Mouse (Mus musculus): ENCODE results near the gene Cfap45. TPM values are rescaled to one million over a fixed set of nuclear protein-coding genes. Genes with fewer than 3 reads are reported as not detected.

Cfap45 gene
- total and polyA plus RNA-seq, 3 experiments: 0.40 TPM; not detected in 2

DNA sequence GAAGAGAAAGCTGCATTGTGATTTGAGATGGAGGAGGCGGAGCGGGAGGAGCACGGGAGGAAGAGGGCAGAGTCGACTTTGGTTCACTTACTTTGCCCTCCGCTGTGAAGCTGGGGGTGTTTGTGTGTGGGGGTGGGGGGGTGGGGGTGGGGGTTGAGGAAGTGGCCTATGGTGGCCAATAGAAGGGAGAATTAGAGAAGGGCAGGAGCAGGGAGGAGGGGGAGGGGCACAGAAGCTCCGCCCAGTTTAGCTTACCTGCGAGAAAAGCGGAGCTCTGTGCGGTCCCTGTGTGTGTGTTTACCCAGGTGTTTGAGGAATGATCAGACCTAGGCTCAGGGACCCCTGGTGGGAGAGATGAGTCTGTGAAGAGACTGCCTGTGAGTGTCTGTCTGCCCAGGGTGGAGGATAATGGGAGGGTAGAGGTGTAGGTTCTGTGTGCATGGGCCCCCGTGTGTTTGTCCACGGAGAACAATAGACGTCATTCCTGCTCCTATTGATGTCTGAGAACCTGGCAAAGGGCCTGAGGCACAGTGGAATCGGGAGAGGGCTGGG, 10.1 kb upstream of the Cfap45 start:
- no peak overlapping the region for H3K9ac ChIP-seq (ENCODE audit: control insufficient read depth, low read depth, low read length, poor library complexity, severe bottlenecking)
- H3K36me3 ChIP-seq (ENCODE audit: control insufficient read depth in 1 of 2, insufficient read depth in 2 of 2, low read length in 2 of 2): peaks cover 0 to 31% of the 10 kb centered on the region in 2 experiments; a peak in 2 of 4 replicates
- TF ChIP-seq CHD2 (IDR thresholded peaks at IDR 0.05; ENCODE audit: low read length): no peak
- TF ChIP-seq POLR2AphosphoS2 (IDR thresholded peaks at IDR 0.05; ENCODE audit: low read length): no peak
- no peak for TF ChIP-seq TBP (IDR thresholded peaks at IDR 0.05; ENCODE audit: low read depth, low read length)
- no peak for TF ChIP-seq POLR2AphosphoS5 (IDR thresholded peaks at IDR 0.05; ENCODE audit: borderline replicate concordance, low read depth, low read length)
- TF ChIP-seq ZC3H11A (IDR thresholded peaks at IDR 0.05; ENCODE audit: low read depth, low read length): no peak
- no peak for TF ChIP-seq MXI1 (IDR thresholded peaks at IDR 0.05; ENCODE audit: low read depth, low read length)
- TF ChIP-seq SMC3 (IDR thresholded peaks at IDR 0.05; ENCODE audit: low read depth, low read length): no peak
- no peak for TF ChIP-seq KAT2A (conservative IDR thresholded peaks at IDR 0.05; ENCODE audit: low read depth, low read length)
- no peak for TF ChIP-seq GABPA (IDR thresholded peaks at IDR 0.05; ENCODE audit: low read depth, low read length)
- TF ChIP-seq CHD1 (IDR thresholded peaks at IDR 0.05; ENCODE audit: low read depth, low read length): no peak
- no peak for TF ChIP-seq ETS1 (IDR thresholded peaks at IDR 0.05; ENCODE audit: low read depth, low read length)
- no peak for TF ChIP-seq MEF2A (IDR thresholded peaks at IDR 0.05; ENCODE audit: extremely low read depth, insufficient replicate concordance, low read depth, low read length, poor library complexity, severe bottlenecking)
- no peak for TF ChIP-seq NELFE (IDR thresholded peaks at IDR 0.05; ENCODE audit: low read depth, low read length)
- TF ChIP-seq EP300 (IDR thresholded peaks at IDR 0.05; ENCODE audit: low read depth in 1 of 2, low read length in 2 of 2): no peak
- H3K9me3 ChIP-seq (replicated peaks; ENCODE audit: insufficient read depth, low read length): no peaks in the 10 kb centered on the region
- H3K4me1 ChIP-seq (ENCODE audit: control insufficient read depth in 1 of 2, insufficient read depth in 2 of 2, low read length in 2 of 2): peaks cover 13 to 45% of the 10 kb centered on the region in 2 experiments
- no peaks in the 10 kb centered on the region for H3K27me3 ChIP-seq (ENCODE audit: control insufficient read depth in 1 of 2, insufficient read depth in 2 of 2, low read length in 2 of 2)
- no peaks in the 10 kb centered on the region; the same call in 1 of the 2 replicates for H3K79me2 ChIP-seq (ENCODE audit: control insufficient read depth, insufficient read depth, low read length, poor library complexity)
- no peak overlapping the region for H3K4me3 ChIP-seq (ENCODE audit: control insufficient read depth in 1 of 2, insufficient read depth in 1 of 2, low read depth in 2 of 2, low read length in 2 of 2)
- DNase-seq (ENCODE audit: low read depth, low spot score): no peak
- H3K27ac ChIP-seq (ENCODE audit: control insufficient read depth, low read depth, low read length): no peak overlapping the region

GRCm38 (mm10) chr1:172512962-172513361, 7.6 kb upstream of the Cfap45 start:
- peaks cover 12 to 35% of the 10 kb centered on the region in 2 experiments for H3K4me1 ChIP-seq (ENCODE audit: control insufficient read depth in 1 of 2, insufficient read depth in 2 of 2, low read length in 2 of 2)
- TF ChIP-seq MYB (IDR thresholded peaks at IDR 0.05; ENCODE audit: low read depth, low read length): no peak
- TF ChIP-seq UBTF (IDR thresholded peaks at IDR 0.05; ENCODE audit: borderline replicate concordance, insufficient read depth, low read depth, low read length): no peak
- no peak for TF ChIP-seq TCF12 (IDR thresholded peaks at IDR 0.05; ENCODE audit: low read depth, low read length)
- no peak for TF ChIP-seq GATA1 (IDR thresholded peaks at IDR 0.05; ENCODE audit: low read depth, low read length)
- no peak for TF ChIP-seq TAL1 (IDR thresholded peaks at IDR 0.05; ENCODE audit: low read length)
- TF ChIP-seq NRF1 (IDR thresholded peaks at IDR 0.05; ENCODE audit: insufficient read depth, low read depth, low read length, poor library complexity, severe bottlenecking): no peak
- no peak for TF ChIP-seq MXI1 (IDR thresholded peaks at IDR 0.05; ENCODE audit: low read depth, low read length)
- TF ChIP-seq TBP (IDR thresholded peaks at IDR 0.05; ENCODE audit: low read depth, low read length): 0 out of 2 replicates have a peak, but pooled peaks have one; percentile 59
- TF ChIP-seq MEF2A (IDR thresholded peaks at IDR 0.05; ENCODE audit: extremely low read depth, insufficient replicate concordance, low read depth, low read length, poor library complexity, severe bottlenecking): no peak
- TF ChIP-seq NELFE (IDR thresholded peaks at IDR 0.05; ENCODE audit: low read depth, low read length): peak; percentile 68
- TF ChIP-seq ETS1 (IDR thresholded peaks at IDR 0.05; ENCODE audit: low read depth, low read length): peak; percentile 57
- TF ChIP-seq E2F4 (IDR thresholded peaks at IDR 0.05; ENCODE audit: borderline replicate concordance, low read depth, low read length): no peak
- TF ChIP-seq ZNF384 (IDR thresholded peaks at IDR 0.05; ENCODE audit: low read depth, low read length): no peak
- no peak for TF ChIP-seq MYC (IDR thresholded peaks at IDR 0.05; ENCODE audit: low read depth, low read length)
- TF ChIP-seq MAX (IDR thresholded peaks at IDR 0.05; ENCODE audit: low read length): no peak
- TF ChIP-seq CTCF (IDR thresholded peaks at IDR 0.05 in 2 of 3, conservative IDR thresholded peaks at IDR 0.05 in 1 of 3; ENCODE audit: control insufficient read depth in 1 of 3, insufficient read depth in 1 of 3, low read depth in 2 of 3, low read length in 3 of 3, poor library complexity in 1 of 3, severe bottlenecking in 1 of 3): peak in 2 of 3 experiments; percentile 19 to 25; a peak in 3 of 6 replicates
- peak in 1 of 2 experiments; percentile 32; a peak in 1 of 4 replicates for TF ChIP-seq EP300 (IDR thresholded peaks at IDR 0.05; ENCODE audit: low read depth in 1 of 2, low read length in 2 of 2)
- TF ChIP-seq USF1 (IDR thresholded peaks at IDR 0.05; ENCODE audit: low read depth, low read length): no peak
- no peak for TF ChIP-seq RCOR1 (IDR thresholded peaks at IDR 0.05; ENCODE audit: low read depth, low read length)
- no peak for TF ChIP-seq JUND (IDR thresholded peaks at IDR 0.05; ENCODE audit: low read depth, low read length)
- peak; percentile 47; the same call in 1 of the 2 replicates for TF ChIP-seq SIN3A (IDR thresholded peaks at IDR 0.05; ENCODE audit: low read length)
- no peak for TF ChIP-seq ZC3H11A (IDR thresholded peaks at IDR 0.05; ENCODE audit: low read depth, low read length)
- TF ChIP-seq KAT2A (conservative IDR thresholded peaks at IDR 0.05; ENCODE audit: low read depth, low read length): no peak

More at GRCm38 (mm10) chr1:172512962-172513361, 7.6 kb upstream of the Cfap45 start:
- no peaks in the 10 kb centered on the region for H3K27me3 ChIP-seq (ENCODE audit: control insufficient read depth in 1 of 2, insufficient read depth in 2 of 2, low read length in 2 of 2)
- H3K36me3 ChIP-seq (ENCODE audit: control insufficient read depth in 1 of 2, insufficient read depth in 2 of 2, low read length in 2 of 2): peaks cover 0 to 21% of the 10 kb centered on the region in 2 experiments; a peak in 2 of 4 replicates
- peak overlapping the region; percentile 89 for H3K27ac ChIP-seq (ENCODE audit: control insufficient read depth, low read depth, low read length)
- H3K79me2 ChIP-seq (ENCODE audit: control insufficient read depth, insufficient read depth, low read length, poor library complexity): no peaks in the 10 kb centered on the region; the same call in 1 of the 2 replicates
- no peaks in the 10 kb centered on the region for H3K9me3 ChIP-seq (replicated peaks; ENCODE audit: insufficient read depth, low read length)
- H3K4me3 ChIP-seq (ENCODE audit: control insufficient read depth in 1 of 2, insufficient read depth in 1 of 2, low read depth in 2 of 2, low read length in 2 of 2): peak overlapping the region; percentile 45 to 57
- H3K9ac ChIP-seq (ENCODE audit: control insufficient read depth, low read depth, low read length, poor library complexity, severe bottlenecking): peak overlapping the region; percentile 75
- DNase-seq (ENCODE audit: low read depth, low spot score): peak; percentile 73
